Mouse (Mus musculus) testis, adult 2 months (tissue): ENCODE data around the gene Ank.

Experiments used
- CTCF ChIP-seq: fragments of 200-500 bp; IDR thresholded peaks from 2 replicates; pipeline ENCODE4 v1.5.1; 2012; ENCODE audit warnings: low read depth, mild to moderate bottlenecking, inconsistent platforms, low read length, moderate library complexity; ENCODE audit not compliant: control insufficient read depth, insufficient read depth, insufficient replicate concordance
- POLR2A ChIP-seq: fragments of 200-500 bp; IDR thresholded peaks from 2 replicates; pipeline ENCODE4 v1.6.1; 2012; ENCODE audit warnings: low read depth, mild to moderate bottlenecking, inconsistent platforms, low read length, moderate library complexity; ENCODE audit not compliant: control insufficient read depth

GRCm38 (mm10) chr15:27530023-27530422 lies 63.5 kb downstream of the Ank start:
- TF ChIP-seq CTCF (no peak), POLR2A (no peak)
